Mouse (Mus musculus) left cerebral cortex, adult 8-10 months (tissue): ENCODE results near the gene Trio. TPM values are rescaled to one million over a fixed set of nuclear protein-coding genes. Genes with fewer than 3 reads are reported as not detected.

ENCODE experiments used
- DNase-seq, 2 experiments: peaks; one replicate each; pipeline ENCODE4 v3.0.0; 2022; ENCODE audit warnings: low spot score in 2 of 2
- total RNA-seq, 4 experiments: library from RNA; stranded (reverse); gene quantifications; 2 replicates each; pipeline ENCODE4 v1.2.4; 2022

Trio gene
- total RNA-seq, 4 experiments from 2014 or later, result 199 to 218 (median 207) TPM

- peak in 1 of 2 experiments; percentile 53 for DNase-seq
Measured at GRCm38 (mm10) chr15:27884347-27885250, 141.0 kb downstream of the Trio start.

DNA sequence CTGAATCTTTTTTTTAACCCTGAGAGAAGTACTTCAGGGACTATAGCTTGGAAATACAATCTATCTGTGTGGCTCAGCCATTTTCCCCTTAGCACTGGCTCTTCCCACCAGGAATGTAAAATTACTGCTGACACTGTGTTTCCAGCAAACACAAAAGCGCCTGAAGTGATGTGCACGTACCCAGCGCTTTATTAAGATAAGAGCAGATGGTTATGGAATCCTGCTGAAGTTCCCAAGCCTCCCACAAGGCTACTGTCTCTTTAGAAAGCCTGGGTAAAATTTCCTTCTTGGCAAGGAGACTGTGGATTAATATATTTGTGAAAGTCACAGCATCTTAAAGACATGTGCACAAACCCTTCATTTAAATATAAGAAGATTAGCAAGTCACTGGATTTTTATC is 141.8 kb downstream of the Trio start:
- no peak for DNase-seq

GRCm38 (mm10) chr15:27882898-27883297 is 142.8 kb downstream of the Trio start:
- no peak for DNase-seq

DNA sequence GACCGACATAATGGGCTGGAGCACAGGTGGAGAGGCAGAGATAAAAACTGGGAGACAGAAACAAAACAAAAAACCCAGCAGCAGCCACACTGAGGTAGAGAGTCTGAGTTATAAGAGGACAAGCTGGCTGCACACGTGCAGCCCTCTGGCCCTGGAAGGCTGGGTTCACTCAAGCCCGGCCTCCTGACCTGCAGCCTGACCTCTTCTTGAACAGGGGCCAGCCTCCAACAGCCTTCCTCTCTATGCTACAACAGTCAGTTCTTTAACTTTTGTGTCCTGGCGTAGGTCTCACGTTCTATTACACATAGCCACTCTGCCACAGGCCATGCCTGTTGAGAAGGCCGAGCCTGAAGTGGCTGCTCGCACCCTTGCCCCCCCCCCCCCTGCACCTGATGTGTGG is 147.8 kb downstream of the Trio start:
- no peak for DNase-seq

DNA sequence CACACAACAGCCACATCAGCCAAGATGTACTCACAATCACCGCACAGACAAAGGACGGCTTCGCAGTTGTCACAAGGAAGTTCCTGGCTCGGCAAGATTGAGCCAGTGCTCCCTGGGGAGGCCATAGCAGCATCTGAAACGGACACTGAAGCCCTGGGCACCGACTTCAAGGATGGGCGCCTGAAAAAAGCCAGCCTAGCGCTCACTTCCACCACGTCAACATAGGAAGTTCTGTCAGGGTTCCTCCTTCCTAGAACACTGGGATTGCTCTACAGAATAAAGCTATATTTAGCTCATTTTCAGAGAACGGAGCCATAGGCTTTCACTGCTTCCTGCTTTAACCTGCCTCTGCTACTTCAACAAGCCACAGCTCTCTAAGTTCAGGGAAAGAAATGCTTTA is 149.3 kb downstream of the Trio start:
- no peak for DNase-seq

- DNase-seq, result no peak
Measured at GRCm38 (mm10) chr15:27875753-27876152, 149.9 kb downstream of the Trio start.

GRCm38 (mm10) chr15:27873747-27874320 is 151.8 kb downstream of the Trio start:
- DNase-seq, result no peak

GRCm38 (mm10) chr15:27872286-27872685 is 153.4 kb downstream of the Trio start:
- DNase-seq, result no peak

DNA sequence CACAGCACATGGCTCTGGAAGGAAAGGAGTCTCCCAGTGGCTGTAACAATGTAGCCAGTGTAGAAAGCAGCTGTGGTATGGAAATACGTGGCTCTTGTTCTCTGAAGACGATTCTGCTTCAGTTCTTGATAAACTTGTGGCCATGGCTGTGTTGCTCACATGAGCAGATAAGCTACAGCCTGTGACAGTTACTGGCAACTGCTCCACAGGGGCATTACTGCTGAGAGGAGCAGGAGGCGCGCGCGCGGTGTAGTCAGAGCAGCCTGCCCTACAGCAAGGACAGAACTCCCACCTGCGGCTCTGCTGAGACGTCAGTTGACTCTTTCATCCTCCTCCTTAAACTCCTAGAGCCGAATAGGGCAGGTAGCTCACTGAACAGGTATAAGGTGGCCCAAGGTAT is 153.9 kb downstream of the Trio start:
- DNase-seq, result no peak

DNA sequence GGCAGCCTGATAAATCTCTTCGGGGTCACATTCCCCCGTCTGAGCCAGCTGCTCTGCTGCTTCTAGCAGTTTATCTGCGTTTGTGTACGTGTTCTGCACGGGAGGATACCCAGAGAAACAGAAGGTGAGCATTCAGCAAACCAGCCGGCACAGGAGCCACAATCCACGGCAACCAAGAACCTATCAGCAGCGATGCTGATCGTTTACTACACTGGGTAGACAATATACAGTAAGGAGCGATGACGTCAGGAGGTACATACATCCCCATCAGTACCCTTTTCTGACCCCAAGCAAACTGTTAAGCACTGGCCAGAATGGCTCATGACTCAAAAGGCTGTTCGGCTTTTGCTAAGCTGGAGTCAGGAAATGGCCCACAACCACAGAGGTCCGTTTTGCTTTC is 154.4 kb downstream of the Trio start:
- no peak for DNase-seq

DNA sequence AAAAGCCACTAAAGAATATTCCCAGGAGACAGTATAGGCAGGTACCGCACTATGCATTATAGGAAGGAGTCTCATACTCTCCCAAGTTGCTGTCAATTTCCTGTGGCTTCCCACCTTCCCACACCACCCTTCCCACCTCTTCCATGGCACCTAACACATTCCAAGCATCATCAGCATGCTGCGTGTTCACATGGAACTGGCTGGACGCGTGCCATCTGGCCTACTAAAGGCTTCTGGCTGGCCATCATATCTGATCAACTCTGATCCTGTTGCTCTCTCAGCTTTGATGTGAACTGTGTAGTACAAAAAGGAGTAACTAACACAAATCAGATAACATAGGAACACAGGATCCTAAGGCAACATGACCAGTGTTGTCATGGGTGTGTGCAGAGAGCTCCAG is 156.6 kb downstream of the Trio start:
- no peak for DNase-seq

GRCm38 (mm10) chr15:27867831-27868230 is 157.8 kb downstream of the Trio start:
- no peak for DNase-seq

DNA sequence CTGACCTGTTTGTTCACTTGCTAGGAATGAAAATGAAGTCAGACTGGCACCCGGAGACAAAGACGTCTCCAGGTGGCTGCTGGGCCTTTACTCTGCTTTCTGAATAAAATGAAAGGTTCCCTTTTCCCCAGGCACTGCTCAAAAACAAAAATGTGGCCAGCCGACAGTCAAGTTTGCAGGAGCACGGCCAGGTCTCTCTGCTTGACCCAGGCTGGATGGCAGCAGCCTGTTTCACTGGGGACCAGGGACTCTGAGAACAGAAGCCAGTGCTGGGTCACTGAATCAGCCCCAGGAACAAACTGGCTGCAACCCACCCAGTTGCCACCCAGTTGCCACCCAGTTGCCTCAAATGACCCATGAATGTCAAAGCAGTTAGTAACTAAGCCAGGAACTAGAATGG is 159.2 kb downstream of the Trio start:
- no peak for DNase-seq

DNA sequence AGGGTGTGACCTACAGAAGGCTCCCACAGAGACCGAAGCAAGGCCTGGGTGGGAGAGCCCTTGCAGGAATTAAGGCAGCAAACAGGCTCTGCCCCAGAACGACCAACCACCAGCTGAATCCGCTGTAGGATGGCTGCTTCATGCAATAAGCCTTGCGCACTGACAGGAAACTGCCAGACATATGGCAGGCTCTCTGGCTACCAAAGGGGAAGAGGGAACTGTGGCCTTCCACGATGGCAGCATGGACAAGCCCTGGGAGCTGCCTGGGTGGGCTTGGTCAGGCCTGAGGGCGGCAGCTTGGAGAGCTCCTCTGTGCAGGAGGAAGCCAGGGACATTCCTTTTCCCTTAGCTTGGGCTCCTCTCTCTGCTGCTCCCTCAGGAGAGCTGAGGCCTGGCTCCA is 159.6 kb downstream of the Trio start:
- no peak for DNase-seq

GRCm38 (mm10) chr15:27864397-27864796 is 161.3 kb downstream of the Trio start:
- DNase-seq, result no peak

DNA sequence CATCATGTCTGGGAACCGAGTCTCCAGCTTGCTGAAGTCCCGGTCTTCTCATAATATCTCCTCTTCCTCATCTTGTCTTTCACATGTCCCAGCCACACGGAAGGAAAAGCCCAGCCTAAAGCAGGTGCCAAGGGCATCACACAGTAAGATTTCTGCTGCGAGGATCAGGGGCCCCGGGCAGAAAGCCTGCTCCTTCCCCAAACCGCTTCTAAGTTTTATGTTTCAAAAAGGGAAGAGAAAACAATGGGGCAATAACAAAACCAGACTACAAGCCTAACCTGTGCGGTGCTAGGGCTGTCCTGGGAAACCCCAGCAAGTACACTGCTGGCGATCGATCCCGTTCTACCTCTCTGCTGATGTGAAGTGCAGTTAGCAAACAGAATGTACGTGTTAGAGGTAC is 162.7 kb downstream of the Trio start:
- no peak for DNase-seq

DNA sequence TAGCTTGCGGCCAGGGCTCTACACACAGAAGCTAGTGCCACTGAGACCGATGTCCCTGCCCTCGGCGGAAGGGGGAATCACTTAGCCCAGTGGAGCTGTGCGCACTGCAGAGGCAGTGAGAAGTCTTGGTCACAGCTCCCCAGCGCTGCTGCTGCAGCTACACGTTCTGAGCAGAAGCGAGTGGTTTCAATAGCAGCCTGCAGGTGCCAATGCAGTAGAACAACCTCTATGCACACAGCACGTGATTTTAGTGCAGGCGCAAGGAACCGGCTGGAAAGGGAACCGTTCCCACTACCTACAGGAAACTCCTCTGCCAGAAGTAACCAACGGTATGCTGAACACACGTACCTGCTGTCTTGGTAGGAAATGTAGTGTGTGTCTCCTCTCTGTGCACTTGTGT is 165.2 kb downstream of the Trio start:
- no peak for DNase-seq

DNA sequence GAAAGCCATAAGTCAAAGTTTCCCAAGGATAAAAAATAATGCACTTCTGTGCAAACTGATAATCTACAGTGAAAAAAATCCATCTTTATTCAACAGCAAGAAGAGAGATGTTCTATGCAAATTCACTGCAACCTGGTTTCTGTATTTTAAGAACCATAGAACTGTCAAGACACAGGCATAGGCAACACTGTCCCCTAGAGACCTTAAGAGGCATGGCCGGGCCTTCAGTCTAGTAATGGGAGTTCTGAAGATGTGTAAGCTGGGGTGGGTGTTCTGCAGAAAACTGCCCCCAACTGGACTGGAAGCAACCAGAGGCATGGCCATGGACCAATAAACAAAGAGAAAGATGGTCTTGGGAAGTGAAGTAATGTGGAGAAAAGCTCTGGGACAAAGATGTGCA is 166.1 kb downstream of the Trio start:
- DNase-seq, result no peak

DNA sequence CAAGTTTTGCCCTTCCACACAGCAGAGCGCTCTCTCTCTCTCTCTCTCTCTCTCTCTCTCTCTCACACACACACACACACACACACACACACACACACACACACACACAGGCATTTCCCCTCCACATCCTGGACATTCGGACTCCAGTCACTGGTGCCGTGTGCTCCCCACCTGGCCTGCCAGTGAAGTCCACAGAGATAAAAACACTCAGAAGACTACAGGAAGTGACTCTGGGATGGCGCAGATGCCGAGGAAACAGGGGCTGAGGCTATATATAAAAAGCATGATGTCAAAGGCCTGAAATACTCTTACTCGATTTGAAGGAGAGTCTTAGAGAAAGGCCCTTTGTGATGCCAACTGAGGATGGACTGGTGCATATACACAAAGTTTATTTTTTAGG is 166.5 kb downstream of the Trio start:
- no peak for DNase-seq

DNA sequence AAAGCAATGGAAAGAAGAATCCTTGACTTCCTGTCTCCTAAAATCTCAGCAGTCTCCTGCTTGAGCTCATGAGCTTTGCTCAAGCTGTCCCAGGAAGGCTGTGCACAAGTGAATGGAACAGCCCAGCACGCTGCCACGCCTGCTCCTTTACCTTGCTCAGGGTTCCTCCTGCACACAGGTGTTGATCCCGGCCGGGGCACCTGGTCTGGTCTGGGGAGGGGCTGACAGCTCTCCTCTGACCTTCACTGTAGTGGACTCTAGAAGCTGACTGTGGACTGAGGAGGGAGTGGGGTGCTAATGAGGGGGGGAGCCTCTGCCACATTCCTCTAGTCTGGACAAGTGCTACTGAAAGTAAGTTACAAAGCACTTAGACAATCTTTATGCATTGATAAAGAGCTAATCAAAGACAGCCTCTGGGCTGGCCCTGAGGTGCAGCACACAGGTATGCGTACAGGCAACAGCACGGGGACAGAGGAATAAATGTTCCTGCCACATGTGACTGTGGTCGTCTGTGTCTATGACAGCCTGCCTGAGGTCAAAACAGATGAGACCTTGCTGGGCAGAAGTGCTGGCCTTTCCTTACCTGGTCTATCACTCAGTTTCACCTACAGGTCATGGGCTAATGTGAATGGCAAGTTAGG is 167.3 kb downstream of the Trio start:
- no peak for DNase-seq

DNA sequence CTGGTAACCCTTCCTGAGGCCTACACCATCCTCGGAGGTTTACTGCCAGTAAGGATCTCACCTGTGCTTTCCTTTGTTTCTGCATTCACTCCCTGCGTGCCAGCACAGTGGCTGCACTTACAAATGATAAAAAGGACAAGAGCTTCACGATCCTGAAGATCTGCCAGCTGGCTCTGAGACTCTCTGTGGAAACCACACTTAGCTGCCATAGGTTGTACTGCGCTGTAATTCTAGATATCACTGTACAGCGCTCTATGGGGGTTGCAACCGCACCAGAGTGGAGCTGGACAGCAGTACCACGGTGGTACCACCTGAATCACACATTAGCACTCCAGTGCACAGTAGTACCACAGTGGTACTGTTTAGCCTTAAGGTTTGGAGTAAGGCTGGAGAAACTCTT is 168.4 kb downstream of the Trio start:
- DNase-seq, result no peak

GRCm38 (mm10) chr15:27856050-27856787 is 169.4 kb downstream of the Trio start:
- DNase-seq, result no peak
